22 mouse cellular contexts compared by ENCODE assay signal in the genomic region with DNA sequence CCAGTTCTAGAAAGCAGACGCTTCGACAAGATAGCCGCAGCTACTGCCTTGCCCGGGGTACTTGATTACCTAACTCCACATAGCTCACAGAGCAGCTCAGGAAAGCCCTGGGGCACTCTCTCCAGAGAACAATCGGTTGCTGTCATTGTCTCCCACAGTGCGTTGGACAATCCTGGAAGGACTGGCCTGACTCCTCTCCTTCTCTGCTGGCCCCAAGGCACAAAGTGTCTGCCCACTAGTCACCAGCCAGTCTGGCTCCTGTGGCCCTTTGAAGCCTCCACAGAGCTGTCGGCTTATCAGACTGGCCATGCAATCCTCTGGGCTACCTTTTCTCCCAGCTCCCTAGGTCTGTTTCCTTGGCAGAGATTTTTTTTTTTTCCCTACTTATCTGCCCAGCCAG. TPM values are rescaled to one million over a fixed set of nuclear protein-coding genes. Genes with fewer than 3 reads are reported as not detected.
DNase-seq lines count a peak whose midpoint lies in the region; ATAC-seq lines count a peak whose summit lies in the region.
"Had no signal": no experiment of that assay in that cellular context is flagged by ENCODE, and none has a peak within 500 bp of the region (broad histone marks: within the 10 kb centered on the region; RNA-seq: fewer than 3 reads in every experiment).

No protein-coding gene starts in this region.

- H3K4me1 ChIP-seq in forebrain, embryonic 10.5 days, result peaks cover 28% of the 10 kb centered on the region
- H3K4me1 ChIP-seq in forebrain, embryonic 16.5 days (replicated peaks; ENCODE audit: control insufficient read depth, insufficient read depth, low read length), result peaks cover 6% of the 10 kb centered on the region
- peaks cover 7% of the 10 kb centered on the region for H3K4me1 ChIP-seq in midbrain, embryonic 11.5 days (ENCODE audit: control insufficient read depth, insufficient read depth, low read length)
- peaks cover 10% of the 10 kb centered on the region for H3K4me1 ChIP-seq in midbrain, embryonic 13.5 days (replicated peaks)
- H3K4me1 ChIP-seq in hindbrain, embryonic 13.5 days (replicated peaks), result peaks cover 7% of the 10 kb centered on the region

- H3K9me3 ChIP-seq in forebrain, embryonic 10.5 days, result no peaks in the 10 kb centered on the region
- no peaks in the 10 kb centered on the region for H3K9me3 ChIP-seq in forebrain, embryonic 16.5 days (ENCODE audit: control insufficient read depth, low read length)
- no peaks in the 10 kb centered on the region for H3K9me3 ChIP-seq in midbrain, embryonic 11.5 days (ENCODE audit: control insufficient read depth, low read length)
- H3K9me3 ChIP-seq in midbrain, embryonic 13.5 days, result no peaks in the 10 kb centered on the region
- H3K9me3 ChIP-seq in hindbrain, embryonic 13.5 days, result no peaks in the 10 kb centered on the region
- H3K9me3 ChIP-seq: embryonic facial prominence, embryonic 15.5 days; forebrain, embryonic 12.5 days; hindbrain, embryonic 12.5 days had no signal

- H3K4me2 ChIP-seq in forebrain, embryonic 16.5 days (ENCODE audit: low read length), result no peak overlapping the region
- H3K4me2 ChIP-seq in midbrain, embryonic 11.5 days, result no peak overlapping the region
- H3K4me2 ChIP-seq in midbrain, embryonic 13.5 days (replicated peaks), result no peak overlapping the region
- H3K4me2 ChIP-seq in hindbrain, embryonic 13.5 days, result no peak overlapping the region
- H3K4me2 ChIP-seq: embryonic facial prominence, embryonic 15.5 days; forebrain, embryonic 12.5 days; hindbrain, embryonic 12.5 days had no signal

- H3K36me3 ChIP-seq in forebrain, embryonic 10.5 days (replicated peaks), result 0 out of 2 replicates have a peak, but pooled peaks cover 6% of the 10 kb centered on the region
- no peaks in the 10 kb centered on the region for H3K36me3 ChIP-seq in forebrain, embryonic 16.5 days (ENCODE audit: control insufficient read depth, insufficient read depth)
- no peaks in the 10 kb centered on the region for H3K36me3 ChIP-seq in midbrain, embryonic 11.5 days (ENCODE audit: control insufficient read depth, insufficient read depth, low read length)
- H3K36me3 ChIP-seq in midbrain, embryonic 13.5 days, result no peaks in the 10 kb centered on the region
- H3K36me3 ChIP-seq in hindbrain, embryonic 13.5 days, result no peaks in the 10 kb centered on the region
- H3K36me3 ChIP-seq: embryonic facial prominence, embryonic 15.5 days; forebrain, embryonic 12.5 days; hindbrain, embryonic 12.5 days had no signal

- WGBS in forebrain, embryonic 10.5 days, result 47% methylated on average over 7 of the region's 7 CpGs
- WGBS in forebrain, embryonic 16.5 days, result 53% methylated on average over 7 of the region's 7 CpGs
- 60% methylated on average over 7 of the region's 7 CpGs for WGBS in midbrain, embryonic 11.5 days
- 52% methylated on average over 7 of the region's 7 CpGs for WGBS in midbrain, embryonic 13.5 days
- WGBS in hindbrain, embryonic 13.5 days, result 49% methylated on average over 7 of the region's 7 CpGs

- no peak overlapping the region for H3K9ac ChIP-seq in forebrain, embryonic 16.5 days (replicated peaks; ENCODE audit: low read depth, low read length)
- no peak overlapping the region for H3K9ac ChIP-seq in midbrain, embryonic 11.5 days (ENCODE audit: low read length)
- no peak overlapping the region for H3K9ac ChIP-seq in midbrain, embryonic 13.5 days (replicated peaks)
- H3K9ac ChIP-seq in hindbrain, embryonic 13.5 days, result no peak overlapping the region
- H3K9ac ChIP-seq: embryonic facial prominence, embryonic 15.5 days; forebrain, embryonic 12.5 days; forebrain, postnatal 0 days; hindbrain, embryonic 12.5 days had no signal

- H3K27me3 ChIP-seq in forebrain, embryonic 10.5 days (ENCODE audit: poor library complexity, severe bottlenecking), result no peaks in the 10 kb centered on the region
- H3K27me3 ChIP-seq in forebrain, embryonic 16.5 days (replicated peaks; ENCODE audit: control insufficient read depth, insufficient read depth, low read length), result no peaks in the 10 kb centered on the region
- no peaks in the 10 kb centered on the region for H3K27me3 ChIP-seq in midbrain, embryonic 11.5 days (ENCODE audit: control insufficient read depth, insufficient read depth, low read length)
- H3K27me3 ChIP-seq in midbrain, embryonic 13.5 days, result no peaks in the 10 kb centered on the region
- no peaks in the 10 kb centered on the region for H3K27me3 ChIP-seq in hindbrain, embryonic 13.5 days
- H3K27me3 ChIP-seq: embryonic facial prominence, embryonic 15.5 days; forebrain, embryonic 12.5 days; hindbrain, embryonic 12.5 days; Patski had no signal

- no peak overlapping the region for H3K4me3 ChIP-seq in forebrain, embryonic 10.5 days
- no peak overlapping the region for H3K4me3 ChIP-seq in forebrain, embryonic 16.5 days (replicated peaks; ENCODE audit: low read length)
- no peak overlapping the region for H3K4me3 ChIP-seq in midbrain, embryonic 11.5 days (ENCODE audit: low read depth, low read length)
- H3K4me3 ChIP-seq in midbrain, embryonic 13.5 days (replicated peaks), result no peak overlapping the region
- H3K4me3 ChIP-seq in hindbrain, embryonic 13.5 days, result no peak overlapping the region
- H3K4me3 ChIP-seq: embryonic facial prominence, embryonic 15.5 days; erythroblast, embryonic 14.5 days; forebrain, embryonic 12.5 days; hindbrain, embryonic 12.5 days had no signal

- no peak for DNase-seq in forebrain, embryonic 10.5 days (ENCODE audit: extremely low spot score, low spot score)
- DNase-seq in midbrain, embryonic 11.5 days (ENCODE audit: low spot score, missing footprints), result peak; percentile 69
- peak; percentile 19 for DNase-seq in urinary bladder, postnatal 14 days (ENCODE audit: low spot score)
- DNase-seq in urinary bladder, adult 2 months (ENCODE audit: low spot score), result no peak
- DNase-seq: adrenal gland, adult 2 months; adrenal gland, postnatal 25 days; cerebellum, adult 18-20 months; cerebellum, adult 9-11 months; cerebellum, postnatal 36 days; forebrain, postnatal 0 days; gastrocnemius, postnatal 14 days; heart, postnatal 10 days; heart, postnatal 4 days had no signal

- H3K27ac ChIP-seq in forebrain, embryonic 10.5 days, result peak overlapping the region; percentile 56
- no peak overlapping the region for H3K27ac ChIP-seq in forebrain, embryonic 16.5 days (ENCODE audit: low read length)
- no peak overlapping the region for H3K27ac ChIP-seq in midbrain, embryonic 11.5 days (ENCODE audit: low read depth, low read length)
- H3K27ac ChIP-seq in midbrain, embryonic 13.5 days, result no peak overlapping the region
- H3K27ac ChIP-seq in hindbrain, embryonic 13.5 days, result no peak overlapping the region
- H3K27ac ChIP-seq: embryonic facial prominence, embryonic 15.5 days; forebrain, embryonic 12.5 days; hindbrain, embryonic 12.5 days; hindbrain, postnatal 0 days had no signal

- ATAC-seq in forebrain, embryonic 16.5 days, result no peak
- ATAC-seq in midbrain, embryonic 11.5 days (ENCODE audit: low FRiP score), result no peak
- no peak for ATAC-seq in midbrain, embryonic 13.5 days
- ATAC-seq in hindbrain, embryonic 13.5 days (ENCODE audit: low FRiP score), result no peak
- ATAC-seq: forebrain, postnatal 0 days; hindbrain, postnatal 0 days; Patski had no signal

RNA-seq across cellular contexts. Expression of a gene that starts 5.7 kb away (rescaled TPM):
- polyA plus RNA-seq in forebrain, embryonic 10.5 days (2016; fragmentation: Nextera tagmentation; extraction: Ambion mirVana), result 132 and 135 TPM in 2 replicates
- polyA plus RNA-seq in forebrain, embryonic 16.5 days (2015; fragmentation: Nextera tagmentation; extraction: Ambion mirVana), result 36.6 and 37.5 TPM in 2 replicates
- 110 and 120 TPM in 2 replicates for polyA plus RNA-seq in midbrain, embryonic 11.5 days (2014; fragmentation: Nextera tagmentation; extraction: Ambion mirVana)
- polyA plus RNA-seq in midbrain, embryonic 13.5 days (2015; fragmentation: Nextera tagmentation; extraction: Ambion mirVana), result 36.8 and 40.1 TPM in 2 replicates
- polyA plus RNA-seq in urinary bladder, adult 2 months (2012; rRNA removed), result 12.8 and 13.4 TPM in 2 replicates
- polyA plus RNA-seq in hindbrain, embryonic 13.5 days (2015; fragmentation: Nextera tagmentation; extraction: Ambion mirVana), result 18.6 and 22.2 TPM in 2 replicates

RNA-seq across cellular contexts. Expression of a gene that starts 37.9 kb away (rescaled TPM):
- 1,247 and 1,263 TPM in 2 replicates for polyA plus RNA-seq in forebrain, embryonic 10.5 days (2016; fragmentation: Nextera tagmentation; extraction: Ambion mirVana)
- polyA plus RNA-seq in forebrain, embryonic 16.5 days (2015; fragmentation: Nextera tagmentation; extraction: Ambion mirVana), result 804 and 844 TPM in 2 replicates
- polyA plus RNA-seq in midbrain, embryonic 11.5 days (2014; fragmentation: Nextera tagmentation; extraction: Ambion mirVana), result 980 and 1,048 TPM in 2 replicates
- 860 and 872 TPM in 2 replicates for polyA plus RNA-seq in midbrain, embryonic 13.5 days (2015; fragmentation: Nextera tagmentation; extraction: Ambion mirVana)
- polyA plus RNA-seq in urinary bladder, adult 2 months (2012; rRNA removed), result 6,512 and 6,766 TPM in 2 replicates
- 917 and 923 TPM in 2 replicates for polyA plus RNA-seq in hindbrain, embryonic 13.5 days (2015; fragmentation: Nextera tagmentation; extraction: Ambion mirVana)

Comparison
In these comparisons a context has a peak if more than half of its experiments do, and no peak if none do; other contexts are left out.
1. DNase-seq: peak in midbrain, embryonic 11.5 days (single experiment) and urinary bladder, postnatal 14 days (single experiment); none in forebrain, embryonic 10.5 days (single experiment) and urinary bladder, adult 2 months (single experiment).